Comparison of ENCODE assay signal across 8 mouse cellular contexts in genomic region chr7:44309475-44310284, GRCm38 (mm10). TPM values are rescaled to one million over a fixed set of nuclear protein-coding genes. Genes with fewer than 3 reads are reported as not detected.
A peak's percentile ranks its signal among the peaks of the same experiment; 100 is the strongest.
DNase-seq lines count a peak whose midpoint lies in the region; ATAC-seq and TF ChIP-seq lines count a peak whose summit lies in the region.

TSS of gene Shank1 (plus strand) at chr7:44310253.

- no peak for DNase-seq in kidney, adult 2 months
- no peak for DNase-seq in kidney, postnatal 25 days
- DNase-seq in brain, embryonic 14.5 days (ENCODE audit: low read depth), result peak; percentile 67
- no peak for DNase-seq in limb, embryonic 14.5 days (ENCODE audit: low spot score)
- DNase-seq in gastrocnemius, postnatal 25 days, result no peak
- DNase-seq in B cell, adult 2 months, result no peak

- H3K9ac ChIP-seq in hindbrain, embryonic 12.5 days, result peak within 1 kb of the TSS; percentile 82
- H3K9ac ChIP-seq in limb, embryonic 14.5 days (ENCODE audit: low read depth, low read length, severe bottlenecking), result peak within 1 kb of the TSS; percentile 58
- peak within 1 kb of the TSS; percentile 43 for H3K9ac ChIP-seq in stomach, embryonic 14.5 days (replicated peaks; ENCODE audit: low read depth, low read length)

- H3K4me3 ChIP-seq in kidney, adult 2 months (ENCODE audit: insufficient read depth, low read depth, low read length), result peak within 1 kb of the TSS; percentile 29; the same call in 1 of the 2 replicates
- H3K4me3 ChIP-seq in hindbrain, embryonic 12.5 days, result peak within 1 kb of the TSS; percentile 58
- peak within 1 kb of the TSS; percentile 50 for H3K4me3 ChIP-seq in limb, embryonic 14.5 days (replicated peaks; ENCODE audit: low read length)
- peak within 1 kb of the TSS; percentile 42 for H3K4me3 ChIP-seq in stomach, embryonic 14.5 days (ENCODE audit: low read depth, low read length)

- no peaks in the 10 kb centered on the region for H3K4me1 ChIP-seq in kidney, adult 2 months (ENCODE audit: control insufficient read depth, insufficient read depth, low read length)
- peaks cover 25% of the 10 kb centered on the region for H3K4me1 ChIP-seq in hindbrain, embryonic 12.5 days
- H3K4me1 ChIP-seq in limb, embryonic 14.5 days (ENCODE audit: control insufficient read depth, insufficient read depth, low read length), result peaks cover 40% of the 10 kb centered on the region
- peaks cover 24% of the 10 kb centered on the region for H3K4me1 ChIP-seq in stomach, embryonic 14.5 days (ENCODE audit: control insufficient read depth, insufficient read depth, low read length)

- H3K27ac ChIP-seq in kidney, adult 2 months (ENCODE audit: insufficient read depth, low read depth, low read length), result no peak within 1 kb of the TSS
- peak within 1 kb of the TSS; percentile 78 for H3K27ac ChIP-seq in hindbrain, embryonic 12.5 days
- no peak within 1 kb of the TSS for H3K27ac ChIP-seq in limb, embryonic 14.5 days (replicated peaks; ENCODE audit: low read depth, low read length)
- H3K27ac ChIP-seq in stomach, embryonic 14.5 days (ENCODE audit: low read length), result no peak within 1 kb of the TSS

- TF ChIP-seq POLR2A in kidney, adult 2 months (IDR thresholded peaks at IDR 0.05; ENCODE audit: low read depth, low read length), result no peak
- TF ChIP-seq POLR2A in brain, embryonic 14.5 days (IDR thresholded peaks at IDR 0.05; ENCODE audit: borderline replicate concordance, extremely low read depth, insufficient read depth, insufficient read length, poor library complexity, severe bottlenecking), result no peak
- TF ChIP-seq POLR2A in limb, embryonic 14.5 days (IDR thresholded peaks at IDR 0.05; ENCODE audit: borderline replicate concordance, extremely low read depth, insufficient read depth, insufficient read length), result no peak

- no peaks in the 10 kb centered on the region for H3K36me3 ChIP-seq in kidney, adult 2 months (ENCODE audit: control insufficient read depth, insufficient read depth, low read length)
- peaks cover 9% of the 10 kb centered on the region; the same call in 1 of the 2 replicates for H3K36me3 ChIP-seq in hindbrain, embryonic 12.5 days
- H3K36me3 ChIP-seq in limb, embryonic 14.5 days (ENCODE audit: control insufficient read depth, insufficient read depth, low read length), result no peaks in the 10 kb centered on the region
- H3K36me3 ChIP-seq in stomach, embryonic 14.5 days (ENCODE audit: control insufficient read depth, insufficient read depth, low read length), result no peaks in the 10 kb centered on the region; the same call in 1 of the 2 replicates

- H3K4me2 ChIP-seq in hindbrain, embryonic 12.5 days (replicated peaks), result peak within 1 kb of the TSS; percentile 93
- H3K4me2 ChIP-seq in limb, embryonic 14.5 days (replicated peaks; ENCODE audit: low read depth, low read length, severe bottlenecking), result peak within 1 kb of the TSS; percentile 98
- H3K4me2 ChIP-seq in stomach, embryonic 14.5 days (replicated peaks; ENCODE audit: low read depth, low read length), result peak within 1 kb of the TSS; percentile 96

- no peaks in the 10 kb centered on the region for H3K9me3 ChIP-seq in hindbrain, embryonic 12.5 days (replicated peaks)
- H3K9me3 ChIP-seq in limb, embryonic 14.5 days (ENCODE audit: control insufficient read depth, low read length), result no peaks in the 10 kb centered on the region
- H3K9me3 ChIP-seq in stomach, embryonic 14.5 days (ENCODE audit: control insufficient read depth, low read depth, low read length), result no peaks in the 10 kb centered on the region

- TF ChIP-seq CTCF in kidney, adult 2 months (conservative IDR thresholded peaks at IDR 0.05; ENCODE audit: insufficient read depth, insufficient read length, low read depth, low read length), result no peak
- no peak for TF ChIP-seq CTCF in brain, embryonic 14.5 days (IDR thresholded peaks at IDR 0.05; ENCODE audit: borderline replicate concordance, extremely low read depth, insufficient read depth, insufficient read length)

- H3K27me3 ChIP-seq in kidney, adult 2 months (replicated peaks; ENCODE audit: control insufficient read depth, insufficient read depth, low read length), result peaks cover 3% of the 10 kb centered on the region
- peaks cover 29% of the 10 kb centered on the region; the same call in 1 of the 2 replicates for H3K27me3 ChIP-seq in hindbrain, embryonic 12.5 days
- peaks cover 4% of the 10 kb centered on the region for H3K27me3 ChIP-seq in limb, embryonic 14.5 days (ENCODE audit: control insufficient read depth, insufficient read depth, low read length)
- no peaks in the 10 kb centered on the region for H3K27me3 ChIP-seq in stomach, embryonic 14.5 days (ENCODE audit: control insufficient read depth, insufficient read depth, low read length)

- 17% methylated on average over 18 of the region's 22 CpGs for WGBS in kidney, adult 2 months
- WGBS in hindbrain, embryonic 12.5 days, result 24% methylated on average over 10 of the region's 22 CpGs
- WGBS in limb, embryonic 14.5 days, result 22% methylated on average over 10 of the region's 22 CpGs
- 19% methylated on average over 13 of the region's 22 CpGs for WGBS in stomach, embryonic 14.5 days

- no peak for ATAC-seq in hindbrain, embryonic 12.5 days (ENCODE audit: low FRiP score)
- ATAC-seq in limb, embryonic 14.5 days (ENCODE audit: low FRiP score, low read depth), result no peak
- ATAC-seq in stomach, embryonic 14.5 days (ENCODE audit: insufficient number of reproducible peaks, insufficient read depth, low FRiP score, low read depth), result no peak

RNA-seq across cellular contexts. Expression of gene Shank1, which starts in this region (rescaled TPM):
- 0.43 and 0.66 TPM in 2 replicates for polyA plus RNA-seq in kidney, adult 2 months (2012; rRNA removed)
- polyA plus RNA-seq in brain, embryonic 14.5 days (2012; rRNA removed), result 17.2 and 63.1 TPM in 2 replicates
- 12.5 and 12.8 TPM in 2 replicates for polyA plus RNA-seq in hindbrain, embryonic 12.5 days (2016; fragmentation: Nextera tagmentation; extraction: Ambion mirVana)
- polyA plus RNA-seq in limb, embryonic 14.5 days (2012; rRNA removed), result 13.6 and 18.2 TPM in 2 replicates
- 4.0 and 4.3 TPM in 2 replicates for polyA plus RNA-seq in limb, embryonic 14.5 days (2014; fragmentation: Nextera tagmentation; extraction: Ambion mirVana)
- 4.2 and 4.5 TPM in 2 replicates for polyA plus RNA-seq in stomach, embryonic 14.5 days (2014; fragmentation: Nextera tagmentation; extraction: Ambion mirVana)
- under 1 TPM; 0.49 to 0.54 TPM for total RNA-seq in gastrocnemius, postnatal 25 days (2021)
